Mouse (Mus musculus): ENCODE data around the gene Mettl5.

GRCm38 (mm10) chr2:69883990-69884391, 1.4 kb downstream of the Mettl5 start:
- TF ChIP-seq CTCF (IDR thresholded peaks at IDR 0.05; ENCODE audit: borderline replicate concordance, insufficient read depth, low read depth, low read length) (no peak), POLR2A (IDR thresholded peaks at IDR 0.05; ENCODE audit: borderline replicate concordance, insufficient read depth, low read length) (no peak)
